Mouse (Mus musculus): ENCODE measurements at regions not wholly inside any gene's neighbourhood (a gene's known extent, or its start where the extent isn't known, plus 50 kb on each side); places are given as distances from the start of the nearest gene placed in this dataset.

DNA sequence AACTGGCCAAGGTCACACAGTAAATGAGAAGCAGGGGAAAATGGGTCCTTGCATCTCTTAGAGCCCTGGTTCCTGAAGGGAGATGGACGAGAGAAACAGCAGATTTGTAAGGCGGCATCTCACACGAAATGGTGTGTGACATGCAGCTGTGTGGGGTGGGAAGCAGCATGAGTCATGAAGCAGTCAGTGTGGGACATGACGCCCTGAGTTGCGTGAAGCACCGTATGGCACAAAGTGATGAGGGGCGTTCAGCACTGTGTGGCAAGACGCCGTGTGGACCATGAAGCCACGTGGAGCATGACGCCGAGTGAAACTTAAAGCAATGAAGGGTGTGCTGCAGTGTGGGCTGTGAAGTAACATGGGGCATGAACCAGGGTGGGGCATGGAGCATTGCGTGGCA lies 414.9 kb upstream of the Zmiz1 start:
- DNase-seq (ENCODE audit: low spot score in 2 of 2) = peak; percentile 65 to 66

DNA sequence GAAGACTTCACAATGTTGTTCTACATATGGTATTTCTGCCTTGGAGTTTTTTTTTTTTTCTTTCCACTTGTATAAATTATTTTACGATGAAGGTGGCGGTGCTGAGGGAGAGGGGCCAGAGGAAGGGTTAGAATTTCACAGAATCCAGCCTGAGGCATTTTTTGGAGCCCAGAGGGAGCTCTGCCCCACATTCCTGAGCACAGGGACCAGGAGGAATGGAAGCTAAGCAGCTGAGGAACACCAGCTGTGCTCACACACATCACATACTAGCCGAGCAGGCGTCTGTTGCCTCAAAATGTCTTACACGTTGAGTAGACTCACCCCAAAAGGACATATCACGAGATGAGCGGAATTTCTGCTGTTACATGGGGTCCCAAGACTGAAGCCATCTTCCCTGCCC lies 414.1 kb upstream of the Zmiz1 start:
- no peak for DNase-seq (ENCODE audit: low spot score in 2 of 2)

DNA sequence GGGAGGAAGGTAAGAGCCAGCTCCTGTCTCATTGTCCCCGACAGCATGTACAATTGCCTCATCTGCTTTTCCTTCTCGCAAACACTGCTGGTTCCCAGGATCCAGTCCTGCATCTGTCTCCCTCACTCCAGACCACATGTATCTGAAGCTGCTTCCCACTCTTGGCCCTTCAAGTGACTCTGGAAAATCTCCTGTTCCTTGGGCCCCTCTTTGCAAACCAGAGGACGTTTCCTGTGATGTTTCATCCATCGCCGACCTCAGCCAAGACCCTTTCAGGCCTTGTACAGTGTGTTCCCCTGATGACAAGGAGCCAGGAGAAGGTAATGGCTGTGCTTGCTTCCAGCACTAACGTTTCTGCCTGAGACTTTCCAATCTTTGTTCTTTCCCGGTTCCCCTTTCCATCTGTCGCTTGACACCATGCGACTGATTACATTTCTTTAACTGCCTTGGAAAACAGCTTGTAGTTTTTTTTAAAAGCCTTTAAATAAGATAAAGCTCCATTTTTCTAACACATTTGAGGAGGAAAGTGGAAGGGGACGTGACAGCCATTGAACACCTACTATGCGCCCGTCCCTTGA lies 408.2 kb upstream of the Zmiz1 start:
- no peak for DNase-seq (ENCODE audit: low spot score in 2 of 2)

DNA sequence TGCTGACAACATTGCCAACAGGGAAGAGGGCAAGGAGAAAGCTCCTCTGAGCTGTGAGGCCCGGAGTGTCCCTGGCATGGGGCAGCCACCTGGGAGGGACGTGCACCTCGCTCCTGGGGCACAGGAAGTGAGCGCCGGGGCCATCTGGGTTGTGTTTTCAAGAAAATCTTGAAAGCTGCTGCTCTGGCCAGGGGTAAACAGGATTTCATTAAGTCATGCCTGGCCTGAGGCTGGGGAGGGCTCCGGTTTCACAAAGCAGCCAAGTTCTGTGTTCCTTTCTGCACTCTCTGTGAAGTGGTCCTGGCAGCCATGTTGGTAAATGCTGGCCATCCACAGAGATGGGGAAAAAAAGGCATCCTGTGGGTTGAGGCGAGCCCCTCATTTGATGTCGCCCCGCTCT lies 406.8 kb upstream of the Zmiz1 start:
- no peak for DNase-seq (ENCODE audit: low spot score in 2 of 2)

DNA sequence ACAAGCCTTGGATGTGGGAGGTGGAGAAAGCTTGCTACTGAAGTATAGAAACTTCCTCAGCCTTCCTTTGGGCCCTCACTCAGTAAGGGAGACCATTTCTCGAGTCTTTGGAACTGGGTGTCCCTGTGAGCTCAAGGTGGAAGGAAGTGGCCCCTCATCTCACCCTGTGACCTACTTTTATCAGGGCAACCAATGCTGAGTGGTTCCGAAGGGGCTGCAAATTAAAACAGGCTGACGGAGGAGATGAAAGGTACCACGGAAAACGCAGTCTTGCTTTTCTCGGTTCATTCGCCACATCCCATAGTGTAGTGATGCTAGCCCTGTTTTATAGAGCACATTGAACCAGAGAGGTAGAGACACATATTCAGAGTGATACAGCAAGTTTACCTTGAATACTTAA lies 399.6 kb upstream of the Zmiz1 start:
- no peak for DNase-seq (ENCODE audit: low spot score in 2 of 2)

DNA sequence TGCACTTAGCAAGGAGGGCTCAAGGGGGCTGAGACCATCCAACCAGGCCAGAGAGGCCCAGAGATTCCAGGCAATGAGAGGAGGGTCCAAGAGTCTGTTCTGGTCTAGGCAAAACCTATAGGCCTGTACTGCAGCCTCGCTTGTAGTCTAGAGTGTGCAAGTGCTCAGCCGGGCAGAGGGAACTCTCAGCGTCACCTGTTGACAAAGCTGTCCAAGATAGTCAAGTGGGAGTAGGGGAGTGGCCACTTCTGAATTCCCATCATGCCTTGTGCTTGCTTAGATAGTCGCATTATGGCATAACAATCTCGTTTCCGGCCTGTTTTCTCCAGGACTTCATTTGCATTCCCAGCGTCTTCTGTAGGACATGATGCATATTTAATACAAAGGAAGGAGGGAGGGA lies 398.7 kb upstream of the Zmiz1 start:
- no peak for DNase-seq (ENCODE audit: low spot score in 2 of 2)

DNA sequence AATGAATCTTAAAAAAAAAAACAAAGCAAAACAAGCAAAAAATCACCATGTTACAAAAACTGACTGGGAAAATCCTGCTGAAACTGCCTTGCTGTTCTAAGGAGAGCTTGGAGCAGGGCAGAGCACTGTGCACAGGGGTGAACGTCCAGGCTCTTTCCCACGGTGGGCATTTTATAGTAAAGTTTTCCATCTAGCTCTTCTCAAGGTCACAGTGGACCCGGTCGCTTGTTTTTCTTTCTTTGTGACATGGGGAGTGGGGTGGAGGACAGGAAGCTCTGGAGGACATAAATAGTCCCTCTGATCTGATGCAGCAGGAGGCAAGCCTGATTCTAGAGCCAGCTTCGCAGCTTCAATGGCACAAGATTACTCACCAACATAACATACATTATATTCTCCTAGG lies 395.9 kb upstream of the Zmiz1 start:
- no peak for DNase-seq (ENCODE audit: low spot score in 2 of 2)

DNA sequence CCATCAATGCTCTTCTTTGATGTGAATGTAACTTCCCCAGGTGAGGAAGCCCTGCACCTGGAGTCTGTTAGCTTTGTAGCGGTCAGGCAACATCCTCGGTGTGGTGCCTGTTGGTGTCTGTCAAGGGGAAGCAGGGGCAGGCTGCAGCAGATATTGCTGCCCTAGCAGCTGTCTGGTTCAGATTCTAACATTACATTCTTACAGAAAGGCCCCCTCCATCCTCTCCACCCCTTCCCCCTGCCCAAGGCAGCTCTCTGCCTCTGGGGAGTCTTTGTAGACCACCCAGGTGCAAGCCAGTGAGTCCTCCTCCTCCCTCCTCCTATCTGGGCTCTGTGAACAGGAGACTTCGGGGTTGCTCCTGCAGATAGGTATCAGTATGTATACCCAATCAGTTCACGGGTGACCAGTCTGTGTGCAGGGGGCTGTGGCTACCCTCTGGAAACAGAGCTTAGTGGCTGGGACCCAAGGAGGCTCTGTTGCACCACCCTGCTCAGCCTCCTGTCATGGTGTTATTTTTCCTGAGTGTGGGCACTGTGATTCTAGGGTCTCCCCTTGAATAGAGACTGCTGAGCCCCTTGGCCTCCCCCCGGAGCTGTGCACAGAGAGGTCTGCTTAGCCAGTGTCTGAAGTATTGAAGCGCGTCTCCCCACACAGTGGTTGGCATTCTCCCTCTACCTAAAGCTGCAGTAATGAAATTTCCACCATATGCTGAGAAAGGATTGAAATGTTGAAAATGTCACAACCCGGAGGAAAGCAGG lies 394.6 kb upstream of the Zmiz1 start:
- DNase-seq (ENCODE audit: low spot score in 2 of 2) = no peak

DNA sequence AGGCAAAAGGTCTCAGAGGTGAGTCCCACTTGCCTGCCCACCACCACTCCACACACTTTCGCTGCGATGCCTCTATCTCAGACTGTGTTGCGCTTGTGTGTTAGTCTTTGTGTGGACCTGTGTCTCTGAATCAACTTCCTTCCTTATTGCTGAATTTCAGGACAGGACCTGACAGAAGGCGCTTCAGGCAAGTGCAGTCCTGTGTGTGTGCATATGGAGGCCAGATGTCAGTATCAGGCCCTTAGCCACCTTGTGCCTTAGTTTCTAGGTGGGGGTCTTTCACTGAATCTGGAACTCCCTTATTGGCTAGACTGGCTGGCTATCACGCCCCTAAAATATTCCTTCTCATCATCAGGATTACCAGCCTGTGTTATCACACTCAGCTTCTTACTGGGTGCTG lies 391.6 kb upstream of the Zmiz1 start:
- DNase-seq (ENCODE audit: low spot score in 2 of 2) = no peak

DNA sequence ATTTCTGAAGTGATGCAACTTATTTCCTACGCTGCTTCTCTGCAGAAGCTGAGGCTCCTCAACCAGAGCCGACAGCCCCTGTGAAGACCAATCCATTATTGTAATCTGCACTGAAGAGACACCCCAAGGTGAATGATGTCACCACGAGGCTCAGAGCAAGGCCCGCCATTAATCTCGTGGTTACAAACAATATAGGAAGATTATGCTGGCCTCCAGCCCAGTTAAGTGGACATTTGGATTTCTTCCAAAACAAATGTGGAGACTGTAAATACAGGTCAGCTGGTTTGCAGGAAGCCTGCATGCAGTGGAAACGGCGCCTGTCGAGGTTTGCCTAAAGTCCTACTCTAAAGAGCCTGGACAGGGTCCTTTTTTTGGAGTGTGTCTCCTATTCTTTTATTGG lies 390.6 kb upstream of the Zmiz1 start:
- no peak for DNase-seq (ENCODE audit: low spot score in 2 of 2)

DNA sequence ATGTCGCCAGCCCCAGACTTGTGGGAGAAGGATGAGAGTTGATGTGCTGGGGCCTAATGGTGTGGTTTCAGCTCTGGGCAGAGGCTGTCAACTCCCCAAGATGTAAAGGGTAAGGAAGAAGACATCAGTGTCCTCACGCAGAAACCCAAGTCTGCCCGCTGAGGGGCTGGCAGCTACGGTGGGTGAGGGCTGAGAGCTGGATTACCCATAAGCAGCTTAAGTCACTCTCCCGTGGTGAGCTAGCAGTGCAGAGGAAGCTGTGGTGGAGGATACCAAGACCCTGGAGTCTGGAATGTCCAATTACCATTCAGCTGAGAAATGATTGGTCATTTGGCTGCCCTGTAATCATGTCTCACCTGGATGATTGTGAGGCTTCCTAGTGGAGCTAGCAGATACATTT lies 385.8 kb upstream of the Zmiz1 start:
- no peak for DNase-seq (ENCODE audit: low spot score in 2 of 2)

DNA sequence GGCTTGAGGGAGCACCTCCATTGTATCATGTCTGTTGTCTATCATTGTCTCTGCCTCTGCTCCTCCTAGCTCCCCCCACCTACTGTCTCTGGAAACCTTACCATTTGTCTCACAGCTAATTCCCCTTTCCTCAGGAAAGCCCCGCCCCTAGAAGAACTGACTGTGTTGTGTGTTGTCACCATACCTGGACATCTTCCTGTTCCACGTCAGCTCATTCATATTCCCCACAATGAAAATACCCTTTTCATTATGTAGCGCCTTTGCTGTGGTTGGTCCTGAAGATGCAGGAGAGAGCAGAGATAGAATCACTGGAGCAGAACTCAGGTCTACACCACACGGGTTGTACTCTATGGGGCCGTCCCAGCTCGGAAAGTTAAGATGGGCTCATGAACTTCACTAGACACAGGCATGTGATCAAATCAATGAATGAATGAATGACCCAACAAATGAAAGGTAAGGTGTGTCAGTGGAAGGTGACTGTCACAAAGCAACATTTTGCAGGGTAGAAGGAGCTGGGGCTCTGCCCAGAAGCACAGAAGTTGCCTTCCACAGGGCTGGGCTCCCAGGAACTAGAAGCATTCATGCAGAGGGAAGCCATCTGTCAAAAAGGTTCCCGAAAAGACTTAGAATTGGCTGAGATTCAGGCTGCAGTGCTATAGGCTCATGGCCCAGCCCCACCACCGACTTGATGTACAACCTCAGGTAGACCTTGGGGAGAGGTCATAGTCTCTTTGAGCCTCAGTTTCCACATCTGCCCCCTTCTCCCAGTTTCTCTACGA lies 384.8 kb upstream of the Zmiz1 start:
- DNase-seq (ENCODE audit: low spot score in 2 of 2) = peak; percentile 6 to 25

DNA sequence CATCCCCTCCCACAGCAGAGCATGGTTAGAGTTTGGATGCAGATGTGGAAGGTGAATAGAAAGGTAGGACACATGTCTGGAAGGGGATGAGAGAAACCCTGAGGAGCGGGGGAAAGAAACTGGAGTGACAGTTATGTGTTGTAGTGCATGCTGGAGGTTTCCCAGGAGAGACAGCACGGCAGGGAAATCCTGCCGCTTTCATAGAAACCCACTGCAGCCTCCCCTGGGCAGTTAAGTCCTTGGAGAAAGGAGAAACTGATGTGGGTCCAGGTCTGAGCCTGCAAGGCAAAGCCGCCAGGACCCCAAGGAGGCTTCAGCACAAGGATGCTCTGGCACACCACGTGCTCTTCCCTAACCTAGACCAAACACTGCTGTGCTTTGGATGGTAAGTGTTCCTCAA lies 384.1 kb upstream of the Zmiz1 start:
- DNase-seq (ENCODE audit: low spot score in 2 of 2) = no peak

DNA sequence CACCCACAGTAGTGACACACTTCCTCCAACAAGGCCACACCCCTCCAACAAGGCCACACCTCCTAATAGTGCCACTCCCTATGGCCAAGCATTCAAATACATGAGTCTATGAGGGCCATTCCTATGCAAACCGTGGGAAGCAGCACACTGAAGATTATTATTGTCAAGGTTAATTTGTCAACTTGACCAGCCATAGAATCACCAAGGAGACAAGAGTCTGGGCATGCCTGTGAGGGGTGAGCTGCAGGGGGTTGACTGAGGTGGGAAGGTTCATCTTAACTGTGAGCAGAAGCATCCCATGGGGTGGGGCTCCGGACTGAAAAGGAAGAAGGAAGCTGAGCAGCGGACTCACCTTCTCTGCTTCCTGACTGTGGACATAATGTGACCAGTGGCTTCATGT lies 378.6 kb upstream of the Zmiz1 start:
- DNase-seq (ENCODE audit: low spot score in 2 of 2) = no peak

DNA sequence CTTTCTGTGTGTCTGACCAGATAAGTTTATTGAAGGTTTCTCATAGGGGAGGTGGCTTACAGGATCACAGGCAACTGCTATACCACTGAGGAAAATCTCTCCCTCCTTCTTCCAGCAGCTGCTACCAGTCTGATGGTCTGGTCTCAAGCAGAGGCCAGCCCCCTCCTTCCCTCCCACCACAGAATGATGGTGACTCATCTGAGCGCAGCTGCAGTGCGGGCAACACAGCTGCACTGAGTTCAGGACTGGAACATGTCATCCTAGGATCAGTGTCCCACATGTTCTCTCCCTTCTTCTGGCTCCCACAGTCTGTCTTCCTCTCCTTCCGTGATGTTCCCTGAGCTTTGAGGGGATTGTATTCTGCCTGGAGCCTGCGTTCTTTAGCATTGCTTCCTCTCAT lies 375.1 kb upstream of the Zmiz1 start:
- DNase-seq (ENCODE audit: low spot score in 2 of 2) = no peak

DNA sequence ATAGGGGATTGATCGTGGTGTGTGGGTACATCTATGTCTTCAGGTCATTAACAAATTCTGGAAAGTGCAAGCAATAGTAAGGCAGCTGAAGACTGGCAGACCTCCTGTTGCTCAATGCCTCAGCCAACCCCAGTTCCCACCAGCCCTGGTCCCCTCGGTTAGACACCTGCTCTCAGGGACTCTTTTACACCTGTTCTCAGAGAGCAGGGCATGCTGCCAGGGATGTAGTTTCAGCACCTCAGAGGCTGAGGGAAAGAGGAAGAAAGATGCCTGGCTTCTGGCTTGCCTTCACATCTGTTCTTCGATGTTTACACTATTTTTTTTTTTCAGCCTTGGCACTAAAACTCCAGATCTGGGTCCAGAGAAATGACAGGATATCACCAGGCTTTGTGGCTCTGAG lies 362.2 kb upstream of the Zmiz1 start:
- DNase-seq (ENCODE audit: low spot score in 2 of 2) = no peak

DNA sequence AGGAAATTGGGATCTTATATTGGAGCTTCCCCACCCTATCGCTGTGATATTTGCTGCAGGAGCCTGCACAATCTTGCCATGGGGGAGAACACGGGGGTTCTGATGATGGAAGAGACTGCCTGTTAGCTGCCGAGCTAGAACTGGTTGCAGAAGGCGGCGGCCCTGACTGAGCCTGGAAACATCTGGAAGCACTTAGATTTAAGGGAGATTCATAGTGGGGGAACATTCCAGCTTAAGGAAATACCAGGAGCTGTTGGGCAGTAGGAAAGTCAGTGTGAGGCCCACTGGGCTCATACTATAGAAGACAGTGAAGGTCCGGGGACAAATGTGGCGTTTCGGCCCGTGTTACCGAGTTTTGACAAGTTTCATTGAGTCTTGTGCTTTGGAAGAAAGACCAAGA lies 353.6 kb upstream of the Zmiz1 start:
- DNase-seq (ENCODE audit: low spot score in 2 of 2) = no peak

DNA sequence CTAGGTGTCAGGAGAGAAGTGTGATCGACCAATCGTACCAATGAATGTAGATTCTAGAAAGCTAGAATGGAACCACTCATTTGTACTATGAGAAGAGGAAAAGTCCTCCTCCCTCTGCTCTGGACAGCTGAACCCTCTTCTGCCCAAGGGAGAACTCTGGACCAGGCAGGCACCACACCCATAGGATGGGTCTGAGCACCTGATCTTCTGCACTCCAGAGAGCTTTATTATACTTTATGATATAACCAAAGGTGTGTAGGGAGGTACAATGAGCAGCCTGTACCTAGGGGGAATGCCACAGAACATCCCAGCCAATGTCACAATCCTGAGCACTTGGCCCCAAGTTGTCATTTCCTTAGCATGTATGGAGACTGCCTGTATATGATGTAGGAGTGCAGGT lies 352.5 kb upstream of the Zmiz1 start:
- DNase-seq (ENCODE audit: low spot score in 2 of 2) = no peak

DNA sequence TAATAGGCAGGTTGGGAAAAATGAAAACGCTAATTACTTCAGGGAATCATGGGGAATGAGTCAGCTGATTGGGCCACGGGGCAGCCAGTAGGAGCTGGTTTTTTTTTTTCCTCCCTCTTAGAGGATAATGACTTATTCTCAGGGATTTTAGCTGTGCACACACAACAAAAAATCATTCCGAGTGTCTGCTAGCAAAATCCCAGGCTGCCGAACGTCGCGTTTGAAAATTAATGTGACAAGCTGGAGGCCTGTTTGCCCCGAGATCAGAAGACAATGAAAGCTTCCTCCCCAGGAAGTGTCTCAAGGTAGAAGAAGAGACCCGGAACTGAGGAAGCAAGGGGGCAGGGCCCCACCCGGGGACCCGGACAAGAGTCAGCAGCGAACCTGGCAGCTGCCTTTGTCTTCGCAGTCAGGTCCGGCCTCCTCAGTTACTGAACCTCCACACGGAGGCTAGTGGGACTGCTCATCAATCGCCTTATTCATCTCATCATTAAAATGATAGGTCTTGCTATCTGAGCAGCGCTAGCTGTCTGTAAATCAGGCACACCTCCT lies 350.8 kb upstream of the Zmiz1 start:
- DNase-seq (ENCODE audit: low spot score in 2 of 2) = no peak

DNA sequence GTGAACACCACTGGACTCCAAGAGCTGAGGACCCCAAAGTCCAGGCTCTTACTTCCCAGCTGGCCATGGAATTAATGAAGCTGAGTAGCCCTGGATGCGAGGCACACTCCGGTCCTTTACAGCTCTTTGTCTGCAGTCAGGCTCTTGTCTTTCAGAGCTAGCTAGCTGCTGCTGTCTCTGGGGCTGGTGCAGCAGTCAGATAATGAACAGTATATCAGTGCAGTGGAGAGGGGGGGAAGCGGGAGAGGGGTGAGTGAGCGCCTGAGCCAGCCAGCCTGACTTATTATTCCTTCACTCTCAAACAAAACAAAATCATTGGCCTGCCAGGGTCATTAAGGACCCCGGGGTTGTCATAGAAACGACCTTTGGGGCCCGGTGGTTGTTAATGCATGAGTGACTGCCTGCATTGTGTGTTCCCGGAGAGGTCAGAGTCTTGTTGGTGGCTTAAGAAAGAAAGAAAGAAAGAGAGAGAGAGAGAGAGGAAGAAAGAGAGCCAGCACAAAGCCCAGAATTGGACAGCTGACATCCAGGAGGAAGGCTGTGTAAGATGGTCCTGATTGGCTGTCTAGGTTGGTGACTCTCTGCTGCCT lies 350.2 kb upstream of the Zmiz1 start:
- no peak for DNase-seq (ENCODE audit: low spot score in 2 of 2)

DNA sequence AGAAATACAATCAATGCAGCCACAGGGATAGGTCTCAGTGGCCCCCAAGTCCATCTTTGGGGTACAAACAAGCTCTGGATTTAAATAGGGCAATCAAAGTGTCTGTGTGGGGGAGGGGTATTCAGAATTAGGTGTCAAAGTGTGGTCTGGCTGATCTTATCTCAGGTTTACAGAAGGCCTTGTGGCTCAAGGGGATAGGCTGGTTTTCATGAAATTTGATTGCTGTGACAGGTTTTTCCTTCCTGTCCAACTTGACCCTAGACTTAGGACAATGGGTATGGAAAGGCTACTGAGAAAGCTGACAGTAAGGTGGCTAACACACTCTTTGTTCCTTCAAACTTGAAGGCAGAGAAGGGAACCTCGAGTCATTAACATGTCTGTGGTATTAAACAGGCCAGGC lies 349.3 kb upstream of the Zmiz1 start:
- DNase-seq (ENCODE audit: low spot score in 2 of 2) = no peak

DNA sequence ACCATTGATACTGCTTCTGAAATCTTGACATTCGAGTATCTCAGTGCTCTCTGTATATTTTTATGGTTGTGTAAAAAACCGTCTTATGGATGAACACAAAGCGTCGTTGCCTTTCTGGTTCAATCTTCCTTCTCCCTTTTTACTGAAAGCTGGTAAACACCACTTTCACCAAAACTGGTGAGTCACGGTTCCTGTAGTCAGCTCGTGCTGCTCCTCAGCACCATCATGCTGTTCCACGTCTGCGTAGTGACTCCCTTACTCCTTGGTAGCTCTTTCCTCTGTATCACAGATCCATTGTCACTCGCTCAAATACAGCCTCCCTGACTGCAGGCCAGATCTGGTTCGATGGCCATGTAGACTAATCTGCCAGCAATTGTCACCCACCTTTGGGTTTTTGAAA lies 346.2 kb upstream of the Zmiz1 start:
- no peak for DNase-seq (ENCODE audit: low spot score in 2 of 2)

All from left cerebral cortex, adult 18-20 months (tissue).